Mouse (Mus musculus) telencephalon, adult 2 months (tissue): ENCODE data around the gene Acad11.

Source experiments
- DNase-seq: peaks from one replicate; pipeline ENCODE4 v3.0.0-alpha.2; 2011; ENCODE audit warnings: low read depth, low spot score

Gene Acad11

DNA sequence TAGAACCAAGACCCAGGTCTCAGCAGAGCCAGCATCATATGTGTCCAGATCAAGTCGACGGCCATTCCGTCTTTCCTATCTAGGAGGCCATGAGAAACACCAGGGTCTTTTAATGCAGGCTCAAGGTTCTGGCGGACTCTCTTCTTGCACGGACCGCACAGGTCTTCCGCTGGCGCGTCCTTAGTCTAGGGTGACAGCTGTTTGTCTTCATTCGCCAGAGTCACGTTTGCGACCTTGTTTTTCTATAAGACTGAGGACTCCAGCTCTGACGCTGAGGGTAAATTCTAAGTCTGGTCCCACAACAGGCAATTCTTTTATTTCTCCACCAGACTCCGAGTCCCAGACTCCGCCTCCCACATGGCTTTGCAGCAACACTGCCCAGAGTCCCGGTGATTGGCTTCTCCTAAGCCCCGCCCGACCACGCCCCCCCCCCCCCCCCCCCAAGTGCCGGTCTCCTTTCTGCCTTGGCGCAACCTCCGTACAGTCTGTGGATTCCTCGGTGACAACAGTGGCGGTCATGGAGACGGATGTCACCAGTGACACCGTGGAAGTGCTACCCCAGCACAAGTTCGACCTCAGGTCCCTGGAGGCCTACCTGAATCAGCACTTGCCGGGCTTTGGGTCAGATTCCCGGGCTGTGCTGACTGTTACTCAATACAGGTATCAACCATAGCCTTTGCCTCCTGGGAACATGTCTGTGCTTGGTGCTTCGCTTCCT lies at the start of gene Acad11:
Gene Acad11 (plus strand): TSS at position 134 of the 718 bp plus-strand sequence.
- peak; percentile 92 for DNase-seq

DNA sequence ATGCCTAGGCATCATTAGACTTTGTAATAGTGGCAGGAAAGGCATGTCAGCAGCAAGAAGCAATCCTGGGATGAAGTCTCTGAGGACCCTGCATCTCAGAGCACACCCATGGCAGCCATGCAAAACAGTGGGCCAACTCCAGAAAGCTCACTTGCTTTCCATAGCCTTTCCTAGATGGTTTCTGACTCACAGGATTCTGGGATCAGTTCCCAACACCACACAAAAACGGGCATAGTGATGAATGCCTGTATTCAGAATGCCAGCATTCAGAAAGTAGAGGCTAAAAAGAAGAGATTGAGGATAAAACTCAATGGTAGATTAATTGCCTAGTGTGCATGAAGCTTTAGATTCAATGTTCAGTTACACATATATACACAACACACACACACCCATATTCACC lies 48.7 kb upstream of the Acad11 start:
- no peak for DNase-seq

DNA sequence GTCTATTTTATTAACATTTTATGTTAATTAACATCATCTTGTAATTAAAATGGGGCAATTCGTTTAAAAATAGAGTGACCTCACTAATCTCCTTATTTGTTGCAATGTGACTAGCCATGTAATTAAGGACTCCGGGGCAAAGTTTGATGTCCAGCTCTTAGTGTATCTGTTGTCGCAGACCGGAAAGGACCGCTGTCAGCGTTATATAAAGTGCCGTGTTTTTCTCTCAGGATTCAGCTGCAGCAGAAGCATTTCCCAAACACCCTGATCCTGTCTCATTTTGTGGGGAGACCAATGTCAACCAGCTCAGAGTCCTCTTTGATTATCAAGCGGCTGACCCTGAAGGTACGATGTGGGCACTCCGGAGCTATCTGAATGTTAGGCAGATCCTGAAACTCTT lies 42.2 kb upstream of the Acad11 start:
- no peak for DNase-seq

DNA sequence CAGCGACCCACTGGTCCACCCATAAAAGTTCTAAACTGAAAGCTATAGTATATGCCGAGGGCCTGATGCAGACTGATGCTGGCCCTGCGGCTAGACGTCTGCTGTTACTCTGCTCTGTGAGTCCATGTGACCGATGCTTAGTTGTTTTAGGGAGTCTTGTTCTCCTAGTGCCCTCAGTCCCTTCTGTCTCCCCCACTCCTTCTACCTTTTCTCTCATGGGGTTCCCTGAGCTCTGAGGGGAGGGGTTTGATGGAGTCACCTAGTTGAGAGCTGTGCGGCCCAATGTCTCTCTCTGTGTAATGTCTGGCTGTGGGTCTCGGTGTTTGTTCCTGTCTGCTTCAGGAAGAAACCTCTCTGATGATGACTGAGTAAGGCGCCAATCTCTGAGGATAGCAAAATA lies 36.0 kb upstream of the Acad11 start:
- no peak for DNase-seq

DNA sequence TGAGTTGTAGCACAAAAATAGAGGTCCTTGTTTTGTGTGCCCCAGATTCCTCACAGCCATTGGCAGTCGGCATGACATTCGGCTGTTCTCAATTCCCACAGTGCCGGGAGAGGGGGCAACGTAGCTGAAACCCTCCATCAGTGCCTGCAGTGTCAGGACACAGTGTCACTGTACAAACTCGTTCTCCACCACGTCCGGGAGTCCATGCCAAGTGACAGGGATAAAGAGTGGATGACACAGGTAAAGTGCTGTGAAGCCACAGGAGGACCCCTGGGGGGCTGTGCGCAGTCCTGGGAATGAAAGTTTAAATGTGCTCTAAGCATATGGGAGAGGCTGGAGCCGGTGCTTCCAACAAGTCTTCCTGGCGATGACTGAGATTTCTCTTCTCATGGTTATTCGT lies 33.3 kb upstream of the Acad11 start:
- no peak for DNase-seq

DNA sequence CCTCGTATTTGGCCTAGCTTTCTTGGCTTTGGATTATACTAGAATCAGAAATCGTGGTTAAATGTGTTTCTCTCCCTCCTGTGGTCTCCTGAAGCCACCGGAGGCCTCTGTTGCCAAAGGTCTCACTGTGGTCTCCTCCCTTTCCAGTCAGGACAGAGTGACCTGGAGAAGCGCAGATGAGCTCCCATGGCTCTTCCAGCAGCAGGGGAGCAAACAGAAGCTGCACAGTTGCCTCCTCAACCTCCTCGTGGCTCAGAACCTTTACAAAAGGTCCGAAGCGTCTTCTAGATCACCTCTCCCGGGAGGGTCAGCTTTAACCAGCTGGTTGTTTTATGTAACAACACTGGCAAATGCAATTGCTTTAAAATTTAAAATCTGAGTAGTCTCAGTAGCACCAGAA lies 28.9 kb upstream of the Acad11 start:
- DNase-seq, result no peak

DNA sequence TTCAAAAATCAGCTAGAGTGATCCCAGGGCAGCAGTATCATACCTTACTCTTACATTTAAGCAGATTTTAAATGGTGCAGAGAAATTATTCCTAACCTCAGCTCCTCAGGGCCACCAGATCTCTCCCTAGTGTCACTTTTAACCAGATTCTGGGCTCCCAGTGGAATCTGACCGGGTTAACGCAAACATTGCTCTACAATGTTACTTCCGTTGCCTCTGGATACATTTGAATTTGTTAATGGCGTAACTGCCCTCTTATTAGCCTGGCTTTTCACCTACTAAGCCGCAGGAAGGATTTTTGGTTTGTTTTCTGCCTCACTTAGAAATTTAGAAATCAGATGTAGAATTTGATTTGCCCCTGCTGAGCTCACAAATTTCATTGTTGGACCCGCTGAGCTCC lies 28.5 kb upstream of the Acad11 start:
- DNase-seq, result no peak

DNA sequence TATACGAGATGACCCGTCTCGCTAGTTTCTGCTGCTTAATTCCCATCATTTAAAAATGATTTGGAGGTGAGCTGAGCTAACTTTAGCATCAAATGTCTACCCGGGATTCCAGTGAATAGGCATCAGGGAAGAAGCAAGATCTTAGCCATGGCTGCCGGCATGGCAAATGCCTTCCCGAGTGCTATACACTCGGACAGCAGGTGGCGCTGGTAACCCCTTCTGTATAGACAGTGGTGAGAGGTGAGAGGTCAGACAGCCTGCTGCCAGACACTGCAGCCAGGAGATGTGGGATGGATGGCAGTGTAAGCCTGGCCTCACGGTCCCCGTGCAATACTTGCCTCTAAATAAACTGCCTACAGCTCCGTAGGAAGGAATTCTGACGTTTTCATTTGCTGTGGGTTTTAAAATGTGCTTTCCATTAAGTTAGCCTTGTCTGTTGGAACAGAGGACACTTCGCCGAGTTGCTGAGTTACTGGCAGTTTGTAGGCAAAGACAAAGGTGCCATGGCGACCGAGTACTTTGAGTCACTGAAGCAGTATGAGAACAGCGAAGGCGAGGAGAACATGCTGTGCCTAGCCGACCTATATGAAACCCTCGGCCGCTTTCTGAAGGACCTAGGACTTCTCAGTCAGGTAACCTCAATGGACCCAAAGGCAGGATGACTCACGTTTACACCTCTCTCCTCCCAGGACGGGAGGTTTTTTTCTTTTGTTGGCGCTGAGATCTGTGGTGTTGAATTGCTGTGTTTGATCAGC lies 27.7 kb upstream of the Acad11 start:
- DNase-seq, result peak; percentile 28

DNA sequence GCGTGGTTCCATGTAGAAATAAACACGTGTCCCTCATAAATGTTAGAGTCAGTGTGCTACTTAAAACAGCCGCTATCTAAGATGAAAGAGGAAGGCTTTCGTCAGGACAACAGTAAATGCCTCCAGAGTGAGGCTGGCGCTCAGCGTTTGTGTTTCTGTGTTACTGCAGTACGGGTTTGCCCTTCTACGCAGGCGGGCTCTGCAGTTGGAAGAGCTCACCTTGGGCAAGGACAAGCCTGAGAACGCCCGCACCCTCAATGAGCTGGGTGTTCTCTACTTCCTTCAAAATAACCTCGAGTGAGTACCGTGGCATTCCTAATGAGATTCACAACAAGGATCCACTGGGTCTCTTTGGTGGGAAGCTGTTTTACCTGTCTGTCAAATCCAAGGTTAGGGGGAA lies 24.9 kb upstream of the Acad11 start:
- no peak for DNase-seq

DNA sequence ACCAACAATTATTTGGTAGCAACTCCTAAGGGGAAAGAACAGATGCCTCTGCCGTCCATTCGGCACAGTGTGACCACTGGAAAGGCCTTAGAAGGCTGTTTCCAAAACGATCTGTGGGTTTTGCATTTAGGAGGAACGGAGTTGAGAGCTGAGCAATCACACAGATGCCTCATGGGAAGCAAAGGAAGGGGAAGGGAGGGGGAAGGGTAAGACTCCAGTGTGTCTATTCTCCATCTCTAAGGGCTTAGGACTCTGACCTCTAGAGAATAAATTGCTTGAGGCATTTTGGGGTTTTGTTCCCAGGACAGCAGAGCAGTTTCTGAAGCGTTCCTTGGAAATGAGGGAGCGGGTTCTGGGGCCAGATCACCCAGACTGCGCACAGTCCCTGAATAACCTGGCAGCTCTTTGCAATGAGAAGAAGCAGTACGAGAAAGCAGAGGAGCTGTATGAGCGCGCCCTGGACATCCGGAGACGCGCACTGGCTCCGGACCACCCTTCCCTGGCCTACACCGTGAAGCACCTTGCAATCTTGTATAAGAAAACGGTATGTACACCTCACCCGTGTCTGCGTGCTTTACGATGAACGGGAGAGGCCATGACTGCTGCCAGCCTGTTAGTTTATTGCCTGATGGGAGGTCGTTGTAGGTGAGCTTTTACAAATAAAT lies 24.0 kb upstream of the Acad11 start:
- DNase-seq, result no peak

DNA sequence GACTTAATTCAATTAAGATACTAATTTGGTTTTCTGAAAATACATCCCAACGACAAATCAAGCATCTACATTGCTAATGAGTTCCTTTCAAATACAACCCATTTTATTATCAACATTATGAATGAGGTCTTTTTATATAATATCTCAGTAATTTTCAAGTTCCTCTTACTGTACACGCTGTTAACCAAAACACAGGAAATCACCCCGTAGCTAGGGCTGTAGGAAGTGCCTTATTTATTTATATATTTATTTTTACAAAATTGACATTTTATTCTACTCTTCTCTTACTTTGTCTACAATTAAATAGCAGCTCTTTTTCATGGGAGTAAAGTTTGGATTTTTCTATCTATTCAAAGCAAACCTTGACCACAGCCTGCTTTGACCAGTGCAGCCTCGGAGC lies 23.4 kb upstream of the Acad11 start:
- DNase-seq, result no peak

DNA sequence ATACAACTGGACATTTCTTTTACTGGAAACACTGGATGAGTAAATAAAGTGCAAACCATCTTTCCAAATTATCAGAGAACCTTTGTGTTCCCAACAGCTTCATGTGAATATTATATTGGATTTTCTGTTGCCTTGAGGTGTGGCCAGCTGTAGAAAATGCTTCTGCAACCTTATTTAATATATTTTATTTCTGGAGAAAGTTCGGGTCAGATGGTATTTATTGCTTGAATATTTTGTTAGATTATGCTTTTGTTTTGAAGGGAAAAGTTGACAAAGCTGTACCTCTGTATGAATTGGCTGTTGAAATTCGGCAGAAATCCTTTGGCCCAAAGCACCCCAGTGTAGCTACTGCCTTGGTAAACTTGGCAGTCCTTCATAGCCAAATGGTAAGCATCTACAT lies 22.8 kb upstream of the Acad11 start, which contains the start of gene Gm28305:
Gene Gm28305 (plus strand): TSS at position 301 of the 400 bp plus-strand sequence.
- no peak for DNase-seq

DNA sequence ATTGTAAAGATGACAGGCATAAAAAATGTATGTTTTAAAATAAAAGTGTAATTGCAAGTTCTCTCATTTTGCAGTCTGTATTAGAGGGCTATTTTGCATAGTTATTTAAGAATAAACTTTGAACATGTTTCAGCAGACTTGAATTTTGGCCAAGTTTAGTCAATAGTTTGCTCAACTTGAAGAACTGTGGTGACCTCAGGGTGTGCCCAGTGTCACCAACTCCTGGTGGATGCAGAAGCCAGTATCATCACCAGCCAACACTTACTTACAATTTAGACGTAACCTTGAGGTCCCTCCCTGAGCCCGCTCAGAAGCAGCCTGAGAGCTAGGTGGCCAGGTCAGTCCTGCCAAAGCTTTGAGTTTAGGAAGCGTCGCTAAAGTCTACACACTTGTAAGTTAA lies 19.5 kb upstream of the Acad11 start:
- no peak for DNase-seq

DNA sequence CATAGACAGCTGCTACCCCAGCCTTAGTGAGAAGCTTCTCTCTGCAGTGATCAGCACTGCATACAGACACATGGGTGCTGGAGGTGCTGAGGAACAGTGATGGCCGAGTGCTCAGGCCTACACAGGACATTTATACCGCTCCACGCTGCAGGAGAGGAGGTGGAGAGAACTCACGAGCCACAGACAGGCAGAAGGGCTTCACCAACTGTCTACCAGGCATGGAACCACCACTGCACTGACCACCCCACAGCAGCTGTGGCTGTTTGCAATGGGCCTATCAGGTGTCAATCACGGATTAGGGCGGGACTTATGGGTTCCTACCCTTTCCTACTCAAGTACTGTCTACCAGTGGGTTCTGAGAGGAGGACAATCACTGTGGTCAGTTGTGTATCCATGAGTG lies 12.1 kb upstream of the Acad11 start:
- no peak for DNase-seq

DNA sequence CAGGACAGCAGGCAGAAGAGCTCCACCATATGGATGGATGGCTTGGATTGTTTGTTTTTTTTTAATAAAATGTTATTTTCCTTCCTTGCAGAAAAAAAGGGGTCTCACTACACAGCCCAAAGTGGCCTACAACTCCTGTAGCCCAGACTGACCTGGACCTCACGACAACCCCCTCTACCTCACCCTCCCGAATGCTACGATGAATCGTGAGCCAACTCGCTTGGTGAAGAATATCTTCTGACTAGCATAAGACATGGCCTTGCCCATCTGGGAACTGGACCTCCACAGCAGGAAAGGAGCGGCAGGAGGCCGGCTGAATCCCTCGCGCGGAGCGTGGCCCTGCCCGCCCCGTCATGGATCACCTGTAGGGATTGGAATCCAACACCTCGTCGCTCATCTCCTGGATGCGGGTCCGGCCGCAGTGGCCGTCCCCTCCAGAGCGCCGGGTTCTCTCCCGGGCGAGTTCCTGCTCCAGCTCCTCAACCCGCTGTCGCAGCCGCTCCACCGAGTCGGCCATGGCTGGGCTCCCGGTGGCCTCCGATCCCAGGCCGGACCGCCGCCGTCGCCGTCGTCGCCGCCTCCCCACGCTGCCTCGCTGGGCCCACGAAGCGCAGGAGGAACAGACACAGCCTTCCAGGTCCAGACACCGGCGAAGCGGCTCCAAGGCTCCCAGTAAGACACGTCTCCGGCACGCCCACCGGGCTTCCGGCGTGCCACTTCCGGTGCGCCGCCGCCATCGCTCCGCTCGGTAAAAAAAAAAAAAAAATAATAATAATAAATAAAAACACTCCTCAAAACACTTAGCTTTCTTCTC lies 540 bp upstream of the Acad11 start, which contains the start of gene Uba5:
Gene Uba5 (minus strand): TSS at position 705 of the 814 bp plus-strand sequence.
- no peak for DNase-seq

DNA sequence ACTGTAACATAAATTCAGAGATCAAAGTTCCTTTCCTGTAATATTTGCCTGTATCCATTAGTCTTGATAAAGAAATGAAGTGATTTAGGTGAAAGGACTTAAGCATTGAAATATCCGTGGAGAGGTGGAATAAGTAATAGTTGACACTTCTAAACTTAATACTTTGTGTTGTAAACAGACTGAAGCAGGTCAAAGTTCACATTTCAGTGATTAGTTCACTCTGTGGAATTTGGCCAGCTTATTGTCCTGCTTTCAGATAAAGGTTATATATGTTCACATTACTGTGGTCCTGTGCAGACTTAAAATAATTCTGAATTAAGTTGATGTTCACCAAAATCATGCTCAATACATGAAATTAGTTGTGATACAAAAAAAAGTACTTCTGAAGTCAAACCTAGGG lies 1.4 kb downstream of the Acad11 start:
- no peak for DNase-seq

DNA sequence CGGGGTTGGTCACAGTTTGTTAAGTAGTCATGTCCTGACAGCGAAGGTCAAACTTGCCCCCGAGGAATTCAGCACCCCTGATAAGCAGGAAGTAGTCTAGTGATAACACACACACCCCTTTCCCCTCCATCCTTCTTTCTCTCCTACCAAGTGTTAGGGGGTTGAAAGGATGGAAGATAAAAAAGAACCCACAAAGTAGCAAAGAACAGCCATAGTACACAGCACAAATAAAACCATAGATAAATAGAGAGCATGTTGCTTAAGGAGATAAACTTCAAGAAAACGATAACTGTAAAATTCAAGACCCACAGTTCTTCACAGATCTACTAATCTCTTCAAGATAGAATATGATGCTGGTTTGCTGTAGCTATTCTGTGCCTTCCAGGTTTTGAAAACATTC lies 7.1 kb downstream of the Acad11 start:
- no peak for DNase-seq

DNA sequence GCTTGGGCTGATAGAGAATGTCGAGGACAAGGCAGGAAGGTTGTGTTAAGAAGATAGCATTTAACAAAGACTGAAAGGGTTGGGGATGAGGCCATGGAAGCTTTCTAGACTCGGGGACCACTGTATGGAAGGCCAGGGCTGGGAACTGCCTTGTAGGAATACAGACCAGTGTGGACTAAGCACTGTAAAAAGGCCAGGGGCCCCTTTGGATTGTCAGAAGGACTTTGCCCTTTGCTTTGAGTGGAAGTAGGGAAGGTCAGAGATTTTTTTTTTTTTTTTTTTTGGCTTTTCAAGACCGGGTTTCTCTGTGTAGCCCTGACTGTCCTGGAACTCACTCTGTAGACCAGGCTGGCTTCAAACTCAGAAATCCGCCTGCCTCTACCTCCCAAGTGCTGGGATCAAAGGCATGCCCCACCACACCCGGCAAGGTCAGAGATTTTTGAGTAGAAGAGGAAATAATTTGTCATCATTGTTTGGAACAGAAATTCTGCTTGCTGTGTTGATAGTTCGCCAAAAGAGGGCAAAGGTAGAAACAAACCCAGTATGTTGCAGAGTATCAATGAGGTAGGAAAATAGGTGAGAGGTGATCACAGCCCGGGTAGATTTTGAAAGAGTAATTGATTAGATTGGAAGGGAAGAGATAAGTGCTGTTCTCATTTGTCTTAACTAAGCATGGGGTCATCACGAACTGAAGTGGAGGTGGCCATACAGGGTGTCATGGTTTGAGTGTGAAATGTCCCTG lies 7.9 kb downstream of the Acad11 start:
- DNase-seq, result no peak

DNA sequence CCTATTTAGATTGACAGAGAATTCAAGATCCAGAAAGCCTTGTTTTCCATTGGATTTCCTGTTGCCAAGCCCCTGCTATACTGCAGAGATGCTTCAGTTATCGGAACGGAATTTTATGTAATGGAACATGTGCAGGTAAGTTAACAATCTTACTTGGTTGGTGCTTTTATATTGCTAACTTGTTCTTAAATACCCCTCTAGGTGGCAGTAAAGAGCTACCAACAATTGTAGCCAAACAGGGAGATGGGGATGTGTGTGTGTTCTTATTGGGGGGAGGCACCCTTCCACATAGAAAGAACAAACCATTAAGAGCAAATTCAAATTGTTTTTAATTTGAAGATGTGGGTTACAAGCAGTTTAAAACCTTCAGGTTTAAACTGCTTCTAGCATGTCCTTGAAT lies 12.6 kb downstream of the Acad11 start:
- no peak for DNase-seq

DNA sequence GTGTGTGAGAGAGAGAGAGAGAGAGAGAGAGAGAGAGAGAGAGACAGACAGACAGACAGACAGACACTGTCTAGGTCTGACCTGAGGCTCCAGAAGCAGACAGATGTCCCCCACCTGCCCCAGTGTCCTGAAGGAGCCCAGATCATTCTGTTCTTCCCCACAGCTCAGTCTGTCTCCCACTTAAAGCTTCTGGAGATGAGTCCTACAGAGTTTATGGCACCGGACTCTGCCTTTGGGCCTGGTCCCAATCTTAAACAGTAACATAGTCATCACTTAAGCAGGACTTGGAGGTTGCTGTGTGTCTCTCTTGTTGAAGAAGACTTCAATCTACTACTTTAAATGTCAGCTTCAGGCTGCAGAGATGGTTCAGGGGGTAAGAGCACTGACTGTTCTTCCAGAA lies 15.6 kb downstream of the Acad11 start:
- DNase-seq, result no peak

DNA sequence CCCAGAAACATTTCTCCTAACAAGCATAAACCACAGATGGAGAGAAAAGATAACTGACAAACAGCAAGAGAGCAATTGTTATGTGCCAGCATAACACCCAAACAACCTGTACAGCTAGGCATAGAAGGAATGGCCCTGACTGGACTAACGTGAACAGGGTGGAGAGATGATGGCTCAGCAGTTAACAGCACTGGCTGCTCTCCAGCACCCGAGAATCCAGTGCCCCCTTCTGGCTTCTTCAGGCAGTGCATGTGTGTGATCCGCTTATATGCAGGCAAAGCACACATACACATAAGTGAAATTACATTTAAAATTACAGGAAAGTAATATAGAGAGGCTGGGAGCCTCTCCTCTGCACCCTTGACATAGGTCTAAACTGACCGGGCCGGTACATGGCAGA lies 16.2 kb downstream of the Acad11 start:
- no peak for DNase-seq
